Mouse (Mus musculus): ENCODE measurements around the gene Dmrtb1. TPM values are rescaled to one million over a fixed set of nuclear protein-coding genes. Genes with fewer than 3 reads are reported as not detected.

Gene Dmrtb1
- total RNA-seq, 1 experiment from 2014 or later: 4.1 TPM

- ATAC-seq (replicated peaks; ENCODE audit: insufficient number of reproducible peaks, low FRiP score, low TSS enrichment, poor library complexity, severe bottlenecking): no peak
These were observed 49.4 kb downstream of the Dmrtb1 start for GRCm38 (mm10) chr4:107634631-107635030.

- no peak for ATAC-seq (replicated peaks; ENCODE audit: insufficient number of reproducible peaks, low FRiP score, low TSS enrichment, poor library complexity, severe bottlenecking)
These were observed 55.1 kb downstream of the Dmrtb1 start for GRCm38 (mm10) chr4:107628921-107629411.

GRCm38 (mm10) chr4:107628226-107628625, 55.8 kb downstream of the Dmrtb1 start:
- no peak for ATAC-seq (replicated peaks; ENCODE audit: insufficient number of reproducible peaks, low FRiP score, low TSS enrichment, poor library complexity, severe bottlenecking)

Other genes with a start within 250 kb of the Dmrtb1 start
- 0.19 TPM in 1 of 3 replicates, not detected in the others for gene Glis1, start 249.6 kb downstream of the Dmrtb1 start, total RNA-seq (2017)
- 0.68 to 3.7 TPM (median 1.2 TPM) in 3 replicates for gene Lrp8, start 118.0 kb upstream of the Dmrtb1 start, total RNA-seq (2017)
- gene Magoh, start 195.5 kb upstream of the Dmrtb1 start, total RNA-seq (2017): 160 to 206 TPM (median 163 TPM) in 3 replicates
- 42.0 to 51.1 TPM (median 43.1 TPM) in 3 replicates for gene 0610037L13Rik, start 205.6 kb upstream of the Dmrtb1 start, total RNA-seq (2017)
- gene Cpt2, start 239.4 kb upstream of the Dmrtb1 start, total RNA-seq (2017): 3.9 to 14.6 TPM (median 7.4 TPM) in 3 replicates